Mouse (Mus musculus) intestine, embryonic 16.5 days (tissue): ENCODE measurements around the gene Engase. TPM values are rescaled to one million over a fixed set of nuclear protein-coding genes. Genes with fewer than 3 reads are reported as not detected.

ENCODE experiments used
- ATAC-seq: fragments of 200-750 bp; cut with Nextera tagmentation; 2 replicates; pipeline ENCODE4 v1.8.0; 2017; ENCODE audit warnings: moderate TSS enrichment, moderate library complexity
- H3K27ac ChIP-seq: fragments of 300-500 bp; sonication (generic); 2 replicates; pipeline ENCODE4 v1.5.1; 2014; ENCODE audit warnings: mild to moderate bottlenecking, low read length
- H3K27me3 ChIP-seq: fragments of 300-500 bp; sonication (generic); replicated peaks from 2 replicates; pipeline ENCODE4 v1.6.1; 2014; ENCODE audit warnings: low read length, control low read depth, mixed read lengths; ENCODE audit not compliant: control insufficient read depth, insufficient read depth
- H3K36me3 ChIP-seq: fragments of 300-500 bp; sonication (generic); 2 replicates; pipeline ENCODE4 v1.6.1; 2014; ENCODE audit warnings: low read length, control low read depth; ENCODE audit not compliant: control insufficient read depth, insufficient read depth
- H3K4me1 ChIP-seq: fragments of 300-500 bp; sonication (generic); 2 replicates; pipeline ENCODE4 v1.6.1; 2014; ENCODE audit warnings: low read length, control low read depth, mixed read lengths; ENCODE audit not compliant: control insufficient read depth, insufficient read depth
- H3K4me2 ChIP-seq: fragments of 300-500 bp; sonication (generic); 2 replicates; pipeline ENCODE4 v1.6.1; 2014; ENCODE audit warnings: low read depth, low read length, control low read depth
- H3K4me3 ChIP-seq: fragments of 300-500 bp; sonication (generic); 2 replicates; pipeline ENCODE4 v1.5.1; 2014; ENCODE audit warnings: mild to moderate bottlenecking, low read length
- H3K9ac ChIP-seq: fragments of 300-500 bp; sonication (generic); 2 replicates; pipeline ENCODE4 v1.6.1; 2014; ENCODE audit warnings: low read depth, low read length
- H3K9me3 ChIP-seq: fragments of 300-500 bp; sonication (generic); 2 replicates; pipeline ENCODE4 v1.6.1; 2016; ENCODE audit warnings: low read length, control low read depth; ENCODE audit not compliant: control insufficient read depth
- WGBS: fragments of 180-500 bp; shearing (Covaris S2); extraction: QIAGEN DNeasy Blood & Tissue Kit; methylation state at CpG from one replicate; pipeline ENCODE4 v1.1.7; 2014; 5-methylcytosine and 5-hydroxymethylcytosine counted together
- polyA plus RNA-seq: library from polyadenylated mRNA; unstranded; fragments of >200 nt; fragmentation: Nextera tagmentation; extraction: Ambion mirVana; gene quantifications from 2 replicates; pipeline ENCODE4 v1.2.1, GENCODE M21; 2015

Engase gene
- 13.5 and 17.8 TPM in 2 replicates for polyA plus RNA-seq

DNA sequence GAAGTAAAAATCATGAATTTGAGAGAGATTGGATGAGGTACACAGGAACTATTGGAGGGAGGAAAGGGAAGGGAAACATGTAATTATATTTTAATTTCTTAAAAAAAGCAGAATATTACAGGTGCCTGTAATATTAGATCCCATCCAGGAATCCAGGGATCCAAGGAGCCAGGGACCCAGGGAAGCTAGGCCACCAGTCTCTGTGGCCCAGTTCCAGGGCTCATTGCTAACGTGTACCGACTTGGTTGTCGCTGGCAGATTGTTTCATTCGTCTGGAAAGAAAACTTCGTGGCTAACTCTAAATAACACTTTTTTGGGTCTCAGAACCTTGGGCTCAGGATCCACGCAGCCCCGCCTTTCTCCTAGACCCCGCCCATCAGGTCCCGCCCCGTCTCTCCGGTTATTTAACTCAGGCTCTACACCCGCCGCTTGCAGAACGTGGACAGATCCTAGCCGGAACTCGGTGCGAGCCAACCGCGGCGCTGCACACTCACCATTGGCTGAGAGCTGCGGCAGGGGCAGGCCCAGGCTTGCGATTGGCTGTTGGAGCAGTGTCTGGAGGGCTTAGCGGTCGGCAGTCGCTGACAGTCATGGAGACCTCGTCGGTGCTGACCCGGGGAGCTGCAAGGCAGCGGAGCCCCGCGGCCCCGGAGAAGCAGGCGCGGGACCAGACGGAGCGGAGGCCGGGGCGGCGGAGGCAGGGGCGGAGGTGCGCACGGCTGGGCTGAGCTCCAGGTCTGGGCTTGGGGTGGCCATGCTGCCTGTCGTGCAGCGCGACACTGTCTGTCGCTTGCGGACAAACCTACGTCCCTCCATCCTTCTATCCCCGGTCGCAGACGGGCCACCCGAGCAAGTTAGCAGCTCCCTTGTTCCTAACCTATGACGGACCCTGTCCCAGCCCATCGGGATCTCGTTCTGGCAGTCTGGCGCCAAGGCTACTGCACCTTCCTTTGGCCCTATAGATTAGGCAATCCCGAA, at the start of gene Engase:
TSS of gene Engase (plus strand) at position 434 of the 978 bp plus-strand sequence.
- H3K27ac ChIP-seq: peak within 1 kb of the TSS; percentile 66
- peak; percentile 99 for ATAC-seq
- H3K9ac ChIP-seq: peak within 1 kb of the TSS; percentile 90
- peaks cover 4% of the 10 kb centered on the region; the same call in 1 of the 2 replicates for H3K36me3 ChIP-seq
- peaks cover 32% of the 10 kb centered on the region for H3K4me1 ChIP-seq
- no peaks in the 10 kb centered on the region for H3K9me3 ChIP-seq
- H3K4me2 ChIP-seq: peak within 1 kb of the TSS; percentile 66
- H3K4me3 ChIP-seq: peak within 1 kb of the TSS; percentile 87
- under 1% methylated on average over 56 of the region's 57 CpGs for WGBS
- H3K27me3 ChIP-seq: no peaks in the 10 kb centered on the region

DNA sequence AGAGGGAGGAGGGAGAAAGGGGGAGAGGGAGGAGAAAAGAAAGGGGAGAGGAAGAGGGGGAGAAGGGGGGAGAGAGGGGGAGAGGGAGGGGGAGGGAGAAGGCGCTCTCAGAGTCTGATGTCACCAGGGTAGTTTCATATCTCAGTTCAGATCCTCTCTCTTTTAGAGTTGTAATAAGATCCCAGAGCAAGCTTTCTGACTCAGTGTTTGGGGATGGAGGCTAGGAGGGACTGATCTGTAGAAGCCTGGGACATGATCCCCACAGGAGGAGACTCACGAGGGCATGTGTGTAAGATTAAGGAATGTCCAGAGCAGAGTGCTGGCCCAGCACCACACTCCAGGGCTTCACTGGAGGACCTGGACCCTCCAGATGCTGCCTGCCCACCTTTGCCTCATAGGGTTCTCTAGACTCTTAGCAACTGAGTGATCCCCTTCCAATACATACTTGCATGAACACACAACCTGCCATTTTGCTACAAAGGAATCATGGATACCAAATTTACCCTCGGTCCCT, 49.3 kb upstream of the Engase start:
- Histone ChIP-seq H3K9ac (no peak overlapping the region), H3K4me2 (no peak overlapping the region), H3K27ac (peak overlapping the region; percentile 56), H3K4me3 (no peak overlapping the region), H3K9me3 (no peaks in the 10 kb centered on the region), H3K36me3 (no peaks in the 10 kb centered on the region), H3K27me3 (0 out of 2 replicates have a peak, but pooled peaks cover 2% of the 10 kb centered on the region), H3K4me1 (peaks cover 36% of the 10 kb centered on the region)
- WGBS: 35% methylated on average over 3 of the region's 3 CpGs
- no peak for ATAC-seq

- Histone ChIP-seq H3K4me2 (peak within 1 kb of the TSS; percentile 56), H3K27me3 (0 out of 2 replicates have a peak, but pooled peaks cover 2% of the 10 kb centered on the region), H3K9ac (peak within 1 kb of the TSS; percentile 59), H3K36me3 (no peaks in the 10 kb centered on the region), H3K4me1 (peaks cover 36% of the 10 kb centered on the region), H3K4me3 (peak within 1 kb of the TSS; percentile 39), H3K27ac (peak within 1 kb of the TSS; percentile 56), H3K9me3 (no peaks in the 10 kb centered on the region)
- 2% methylated on average over 8 of the region's 8 CpGs for WGBS
- peak; percentile 31; the same call in 1 of the 2 replicates for ATAC-seq
Measured at GRCm38 (mm10) chr11:118427986-118428385, 48.6 kb upstream of the Engase start, which contains the start of gene C1qtnf1. C1qtnf1 (plus strand) TSS chr11:118428203.

GRCm38 (mm10) chr11:118428460-118428868, 48.2 kb upstream of the Engase start:
- 9% methylated on average over 11 of the region's 11 CpGs for WGBS
- Histone ChIP-seq H3K4me1 (peaks cover 39% of the 10 kb centered on the region), H3K4me3 (peak overlapping the region; percentile 39), H3K27me3 (0 out of 2 replicates have a peak, but pooled peaks cover 2% of the 10 kb centered on the region), H3K9ac (peak overlapping the region; percentile 59), H3K9me3 (no peaks in the 10 kb centered on the region), H3K36me3 (no peaks in the 10 kb centered on the region), H3K27ac (peak overlapping the region; percentile 56), H3K4me2 (peak overlapping the region; percentile 56)
- 0 out of 2 replicates have a peak, but pooled peaks have one; percentile 29 for ATAC-seq

- H3K27me3 ChIP-seq: 0 out of 2 replicates have a peak, but pooled peaks cover 2% of the 10 kb centered on the region
- H3K9me3 ChIP-seq: no peaks in the 10 kb centered on the region
- 0 out of 2 replicates have a peak, but pooled peaks have one; percentile 11 for ATAC-seq
- H3K36me3 ChIP-seq: no peaks in the 10 kb centered on the region
- H3K27ac ChIP-seq: peak overlapping the region; percentile 56
- H3K4me1 ChIP-seq: peaks cover 37% of the 10 kb centered on the region; the same call in 1 of the 2 replicates
- WGBS: 46% methylated on average over 8 of the region's 8 CpGs
- H3K9ac ChIP-seq: peak overlapping the region; percentile 59
- H3K4me3 ChIP-seq: peak overlapping the region; percentile 39
- H3K4me2 ChIP-seq: peak overlapping the region; percentile 56
Measured at GRCm38 (mm10) chr11:118428944-118429709, 47.5 kb upstream of the Engase start.

GRCm38 (mm10) chr11:118430291-118430885, 46.2 kb upstream of the Engase start:
- no peak overlapping the region for H3K9ac ChIP-seq
- no peak overlapping the region for H3K4me3 ChIP-seq
- WGBS: 23% methylated on average over 4 of the region's 4 CpGs
- H3K4me2 ChIP-seq: no peak overlapping the region
- no peak for ATAC-seq
- H3K36me3 ChIP-seq: no peaks in the 10 kb centered on the region
- H3K27me3 ChIP-seq: 0 out of 2 replicates have a peak, but pooled peaks cover 2% of the 10 kb centered on the region
- no peak overlapping the region for H3K27ac ChIP-seq
- H3K4me1 ChIP-seq: peaks cover 37% of the 10 kb centered on the region; the same call in 1 of the 2 replicates
- no peaks in the 10 kb centered on the region for H3K9me3 ChIP-seq

- 0 out of 2 replicates have a peak, but pooled peaks cover 2% of the 10 kb centered on the region for H3K27me3 ChIP-seq
- 71% methylated on average over 16 of the region's 16 CpGs for WGBS
- H3K27ac ChIP-seq: no peak overlapping the region; the same call in 1 of the 2 replicates
- no peak for ATAC-seq
- no peaks in the 10 kb centered on the region for H3K9me3 ChIP-seq
- H3K36me3 ChIP-seq: no peaks in the 10 kb centered on the region
- H3K4me1 ChIP-seq: peaks cover 37% of the 10 kb centered on the region; the same call in 1 of the 2 replicates
- no peak overlapping the region for H3K4me2 ChIP-seq
- H3K9ac ChIP-seq: no peak overlapping the region
- no peak overlapping the region for H3K4me3 ChIP-seq
Measured at GRCm38 (mm10) chr11:118431100-118431948, 45.3 kb upstream of the Engase start.

- peak overlapping the region; percentile 57 for H3K9ac ChIP-seq
- no peaks in the 10 kb centered on the region for H3K9me3 ChIP-seq
- peaks cover 35% of the 10 kb centered on the region for H3K4me1 ChIP-seq
- peak overlapping the region; percentile 10 for H3K27ac ChIP-seq
- WGBS: 46% methylated on average over 10 of the region's 10 CpGs
- no peaks in the 10 kb centered on the region for H3K27me3 ChIP-seq
- peak overlapping the region; percentile 52 for H3K4me2 ChIP-seq
- no peak for ATAC-seq
- H3K4me3 ChIP-seq: peak overlapping the region; percentile 35
- H3K36me3 ChIP-seq: no peaks in the 10 kb centered on the region
Measured at GRCm38 (mm10) chr11:118433398-118433868, 43.2 kb upstream of the Engase start.
